Mouse (Mus musculus): Measurements from ENCODE around the gene Cerkl. TPM values are rescaled to one million over a fixed set of nuclear protein-coding genes. Genes with fewer than 3 reads are reported as not detected.
A peak's percentile ranks its signal among the peaks of the same experiment; 100 is the strongest.

The Cerkl gene
- polyA plus RNA-seq, 1 experiment from 2014 or later, result 1.3 TPM

- DNase-seq (ENCODE audit: extremely low spot score, low spot score), result peak; percentile 14
- H3K27me3 ChIP-seq (ENCODE audit: poor library complexity, severe bottlenecking), result peaks cover 97% of the 10 kb centered on the region
- H3K9me3 ChIP-seq, result no peaks in the 10 kb centered on the region
- peaks cover 60% of the 10 kb centered on the region for H3K4me1 ChIP-seq
- WGBS, result 5% methylated on average over 15 of the region's 15 CpGs
- H3K27ac ChIP-seq, result peak overlapping the region; percentile 68; the same call in 1 of the 2 replicates
- no peaks in the 10 kb centered on the region for H3K36me3 ChIP-seq (replicated peaks)
- peak overlapping the region; percentile 52 for H3K4me3 ChIP-seq
Measured at GRCm38 (mm10) chr2:79454786-79455446, 1.7 kb downstream of the Cerkl start.

GRCm38 (mm10) chr2:79453901-79454781 lies 2.4 kb downstream of the Cerkl start:
- DNase-seq (ENCODE audit: extremely low spot score, low spot score), result peak; percentile 85
- Histone ChIP-seq H3K9me3 (no peaks in the 10 kb centered on the region), H3K27ac (peak overlapping the region; percentile 68; the same call in 1 of the 2 replicates), H3K4me1 (peaks cover 52% of the 10 kb centered on the region), H3K4me3 (peak overlapping the region; percentile 52), H3K27me3 (ENCODE audit: poor library complexity, severe bottlenecking) (peaks cover 89% of the 10 kb centered on the region), H3K36me3 (replicated peaks) (no peaks in the 10 kb centered on the region)
- 2% methylated on average over 55 of the region's 55 CpGs for WGBS

- 52% methylated on average over 5 of the region's 5 CpGs for WGBS
- no peaks in the 10 kb centered on the region for H3K36me3 ChIP-seq (replicated peaks)
- H3K9me3 ChIP-seq, result no peaks in the 10 kb centered on the region
- no peak for DNase-seq (ENCODE audit: extremely low spot score, low spot score)
- no peak overlapping the region for H3K4me3 ChIP-seq
- H3K27ac ChIP-seq, result no peak overlapping the region
- peaks cover 26% of the 10 kb centered on the region for H3K4me1 ChIP-seq
- H3K27me3 ChIP-seq (ENCODE audit: poor library complexity, severe bottlenecking), result peaks cover 67% of the 10 kb centered on the region
Measured at GRCm38 (mm10) chr2:79451438-79451837, 5.1 kb downstream of the Cerkl start.

- H3K9me3 ChIP-seq, result no peaks in the 10 kb centered on the region
- 73% methylated on average over 4 of the region's 4 CpGs for WGBS
- no peak overlapping the region for H3K4me3 ChIP-seq
- no peaks in the 10 kb centered on the region for H3K36me3 ChIP-seq (replicated peaks)
- no peak overlapping the region for H3K27ac ChIP-seq
- H3K4me1 ChIP-seq, result peaks cover 22% of the 10 kb centered on the region
- peaks cover 61% of the 10 kb centered on the region for H3K27me3 ChIP-seq (ENCODE audit: poor library complexity, severe bottlenecking)
- no peak for DNase-seq (ENCODE audit: extremely low spot score, low spot score)
Measured at GRCm38 (mm10) chr2:79450684-79451394, 5.7 kb downstream of the Cerkl start.

- Histone ChIP-seq H3K4me3 (no peak overlapping the region), H3K4me1 (peaks cover 8% of the 10 kb centered on the region), H3K9me3 (no peaks in the 10 kb centered on the region), H3K27ac (no peak overlapping the region), H3K27me3 (ENCODE audit: poor library complexity, severe bottlenecking) (peaks cover 47% of the 10 kb centered on the region), H3K36me3 (replicated peaks) (no peaks in the 10 kb centered on the region)
- no peak for DNase-seq (ENCODE audit: extremely low spot score, low spot score)
- WGBS, result 80% methylated on average over 4 of the region's 4 CpGs
Measured at GRCm38 (mm10) chr2:79449371-79449770, 7.2 kb downstream of the Cerkl start.

GRCm38 (mm10) chr2:79447198-79447597 lies 9.4 kb downstream of the Cerkl start:
- peaks cover 25% of the 10 kb centered on the region for H3K27me3 ChIP-seq (ENCODE audit: poor library complexity, severe bottlenecking)
- WGBS, result 86% methylated on average over 1 of the region's 1 CpGs

GRCm38 (mm10) chr2:79443861-79444620 lies 12.5 kb downstream of the Cerkl start:
- H3K4me3 ChIP-seq, result no peak overlapping the region
- 91% methylated on average over 3 of the region's 3 CpGs for WGBS
- H3K9me3 ChIP-seq, result no peaks in the 10 kb centered on the region
- DNase-seq (ENCODE audit: extremely low spot score, low spot score), result no peak
- no peaks in the 10 kb centered on the region for H3K36me3 ChIP-seq (replicated peaks)
- H3K27me3 ChIP-seq (ENCODE audit: poor library complexity, severe bottlenecking), result 0 out of 2 replicates have a peak, but pooled peaks cover 5% of the 10 kb centered on the region
- H3K27ac ChIP-seq, result no peak overlapping the region
- H3K4me1 ChIP-seq, result no peaks in the 10 kb centered on the region

More at GRCm38 (mm10) chr2:79447198-79447597, 9.4 kb downstream of the Cerkl start:
- no peak for DNase-seq (ENCODE audit: extremely low spot score, low spot score)
- Histone ChIP-seq H3K36me3 (replicated peaks) (no peaks in the 10 kb centered on the region), H3K4me1 (no peaks in the 10 kb centered on the region), H3K9me3 (no peaks in the 10 kb centered on the region), H3K27ac (no peak overlapping the region), H3K4me3 (no peak overlapping the region)

- no peak overlapping the region for H3K27ac ChIP-seq
Measured at GRCm38 (mm10) chr2:79443401-79443800, 13.2 kb downstream of the Cerkl start.

GRCm38 (mm10) chr2:79442906-79443305 lies 13.7 kb downstream of the Cerkl start:
- no peak overlapping the region for H3K27ac ChIP-seq
- H3K4me3 ChIP-seq, result no peak overlapping the region
- no peaks in the 10 kb centered on the region for H3K36me3 ChIP-seq (replicated peaks)
- no peak for DNase-seq (ENCODE audit: extremely low spot score, low spot score)
- WGBS, result 87% methylated on average over 6 of the region's 6 CpGs
- H3K4me1 ChIP-seq, result no peaks in the 10 kb centered on the region
- no peaks in the 10 kb centered on the region for H3K9me3 ChIP-seq
- H3K27me3 ChIP-seq (ENCODE audit: poor library complexity, severe bottlenecking), result no peaks in the 10 kb centered on the region

More at GRCm38 (mm10) chr2:79443401-79443800, 13.2 kb downstream of the Cerkl start:
- Histone ChIP-seq H3K36me3 (replicated peaks) (no peaks in the 10 kb centered on the region), H3K4me3 (no peak overlapping the region), H3K9me3 (no peaks in the 10 kb centered on the region), H3K27me3 (ENCODE audit: poor library complexity, severe bottlenecking) (no peaks in the 10 kb centered on the region), H3K4me1 (no peaks in the 10 kb centered on the region)
- DNase-seq (ENCODE audit: extremely low spot score, low spot score), result no peak
- WGBS, result 98% methylated on average over 2 of the region's 2 CpGs

- WGBS, result 97% methylated on average over 2 of the region's 2 CpGs
- no peaks in the 10 kb centered on the region for H3K9me3 ChIP-seq
- H3K27me3 ChIP-seq (ENCODE audit: poor library complexity, severe bottlenecking), result no peaks in the 10 kb centered on the region
- H3K4me1 ChIP-seq, result no peaks in the 10 kb centered on the region
- H3K27ac ChIP-seq, result no peak overlapping the region
- H3K36me3 ChIP-seq (replicated peaks), result no peaks in the 10 kb centered on the region
- no peak overlapping the region for H3K4me3 ChIP-seq
- no peak for DNase-seq (ENCODE audit: extremely low spot score, low spot score)
Measured at GRCm38 (mm10) chr2:79442227-79442626, 14.4 kb downstream of the Cerkl start.

GRCm38 (mm10) chr2:79430061-79430460 lies 26.5 kb downstream of the Cerkl start:
- no peak for DNase-seq (ENCODE audit: extremely low spot score, low spot score)
- Histone ChIP-seq H3K4me3 (no peak overlapping the region), H3K27me3 (ENCODE audit: poor library complexity, severe bottlenecking) (peaks cover 52% of the 10 kb centered on the region), H3K36me3 (replicated peaks) (no peaks in the 10 kb centered on the region), H3K9me3 (0 out of 2 replicates have a peak, but pooled peaks cover 2% of the 10 kb centered on the region), H3K4me1 (peaks cover 24% of the 10 kb centered on the region), H3K27ac (no peak overlapping the region)

- WGBS, result 4% methylated on average over 6 of the region's 6 CpGs
- no peaks in the 10 kb centered on the region for H3K36me3 ChIP-seq (replicated peaks)
- H3K27me3 ChIP-seq (ENCODE audit: poor library complexity, severe bottlenecking), result peaks cover 53% of the 10 kb centered on the region
- H3K4me1 ChIP-seq, result peaks cover 24% of the 10 kb centered on the region
- H3K4me3 ChIP-seq, result no peak overlapping the region
- no peak for DNase-seq (ENCODE audit: extremely low spot score, low spot score)
- 0 out of 2 replicates have a peak, but pooled peaks cover 2% of the 10 kb centered on the region for H3K9me3 ChIP-seq
- no peak overlapping the region for H3K27ac ChIP-seq
Measured at GRCm38 (mm10) chr2:79429650-79430049, 26.9 kb downstream of the Cerkl start.

Data from forebrain, embryonic 10.5 days (tissue).